ENCODE assay signal across 8 mouse cellular contexts in the genomic region with DNA sequence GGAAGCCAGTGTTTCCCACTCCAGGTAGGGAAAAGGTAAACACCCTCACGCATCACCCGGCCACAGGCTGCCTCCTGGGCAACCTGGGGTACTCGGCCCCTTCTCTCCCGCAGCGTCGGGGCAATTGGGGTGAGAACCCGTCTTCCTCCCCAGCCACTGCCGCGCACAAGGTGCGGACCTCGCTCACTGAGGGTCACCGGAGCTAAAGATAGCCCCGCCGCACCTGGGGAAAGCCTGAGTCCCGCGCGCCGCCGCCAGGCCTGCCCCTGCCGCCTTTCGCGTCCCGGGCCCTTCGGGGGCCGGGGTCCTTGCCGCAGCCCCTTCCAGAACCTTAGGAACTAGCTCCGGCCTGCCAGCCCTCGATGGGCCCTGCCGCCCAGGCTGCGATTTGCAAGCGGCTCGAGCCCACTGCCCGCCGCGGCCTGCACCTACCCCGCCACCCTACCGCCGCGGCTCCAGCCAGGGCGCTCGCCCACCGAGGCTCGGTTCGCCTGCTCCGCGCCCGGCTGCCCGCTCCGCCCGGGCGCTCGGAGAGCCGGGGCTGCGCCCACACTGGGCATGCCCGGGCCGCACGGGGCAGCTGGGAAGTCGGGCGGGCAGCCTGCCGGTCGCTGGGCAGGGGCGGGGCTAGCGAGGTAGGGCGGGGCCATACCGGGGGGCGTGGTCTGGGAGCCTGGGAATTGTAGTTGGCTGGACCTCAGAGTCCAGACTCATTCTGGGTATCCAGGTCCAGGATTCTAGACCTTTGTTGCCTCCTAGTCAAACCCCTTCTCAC. TPM values are rescaled to one million over a fixed set of nuclear protein-coding genes. Genes with fewer than 3 reads are reported as not detected.
A peak's percentile ranks its signal among the peaks of the same experiment; 100 is the strongest.
DNase-seq lines count a peak whose midpoint lies in the region; ATAC-seq and TF ChIP-seq lines count a peak whose summit lies in the region.

A gene (minus strand): TSS at position 613 of the 775 bp plus-strand sequence.

- TF ChIP-seq CTCF in G1E (IDR thresholded peaks at IDR 0.05; ENCODE audit: low read depth, low read length), result no peak
- TF ChIP-seq CTCF in cerebellum, adult 2 months (IDR thresholded peaks at IDR 0.05; ENCODE audit: borderline replicate concordance, insufficient read depth, low read depth, low read length), result no peak
- no peak for TF ChIP-seq CTCF in forebrain, postnatal 0 days (IDR thresholded peaks at IDR 0.05; ENCODE audit: low read depth)
- no peak for TF ChIP-seq CTCF in layer of hippocampus, adult 2 months (conservative IDR thresholded peaks at IDR 0.05)
- TF ChIP-seq CTCF in lung, adult 2 months (IDR thresholded peaks at IDR 0.05; ENCODE audit: insufficient read depth, low read length), result no peak

- H3K9me3 ChIP-seq in G1E (replicated peaks), result no peaks in the 10 kb centered on the region
- no peaks in the 10 kb centered on the region for H3K9me3 ChIP-seq in forebrain, postnatal 0 days (ENCODE audit: low read length)
- no peaks in the 10 kb centered on the region for H3K9me3 ChIP-seq in neural tube, embryonic 15.5 days (replicated peaks)

- H3K9ac ChIP-seq in forebrain, postnatal 0 days, result peak within 1 kb of the TSS; percentile 95
- peak within 1 kb of the TSS; percentile 96 for H3K9ac ChIP-seq in neural tube, embryonic 15.5 days (replicated peaks)

- peak within 1 kb of the TSS; percentile 95 for H3K4me3 ChIP-seq in G1E (ENCODE audit: low read depth, low read length)
- H3K4me3 ChIP-seq in cerebellum, adult 2 months (replicated peaks; ENCODE audit: insufficient read depth, low read depth, low read length), result peak within 1 kb of the TSS; percentile 78
- peak within 1 kb of the TSS; percentile 92 for H3K4me3 ChIP-seq in forebrain, postnatal 0 days (ENCODE audit: low read depth, low read length)
- H3K4me3 ChIP-seq in layer of hippocampus, adult 2 months, result peak within 1 kb of the TSS; percentile 89
- H3K4me3 ChIP-seq in lung, adult 2 months (replicated peaks; ENCODE audit: extremely low read depth, low read depth, low read length), result peak within 1 kb of the TSS; percentile 60
- H3K4me3 ChIP-seq in neural tube, embryonic 15.5 days (replicated peaks), result peak within 1 kb of the TSS; percentile 99

- H3K27me3 ChIP-seq in G1E (ENCODE audit: insufficient read depth, low read length), result peaks cover 8% of the 10 kb centered on the region; the same call in 1 of the 2 replicates
- H3K27me3 ChIP-seq in cerebellum, adult 2 months (ENCODE audit: control insufficient read depth, insufficient read depth, low read length), result no peaks in the 10 kb centered on the region
- H3K27me3 ChIP-seq in forebrain, postnatal 0 days (ENCODE audit: insufficient read depth, low read length), result no peaks in the 10 kb centered on the region
- H3K27me3 ChIP-seq in neural tube, embryonic 15.5 days (replicated peaks), result no peaks in the 10 kb centered on the region

- H3K36me3 ChIP-seq in G1E (replicated peaks), result peaks cover 12% of the 10 kb centered on the region
- 0 out of 2 replicates have a peak, but pooled peaks cover 2% of the 10 kb centered on the region for H3K36me3 ChIP-seq in forebrain, postnatal 0 days (ENCODE audit: insufficient read depth)
- H3K36me3 ChIP-seq in neural tube, embryonic 15.5 days, result peaks cover 8% of the 10 kb centered on the region

- under 1% methylated on average over 66 of the region's 66 CpGs for WGBS in cerebellum, adult 2 months
- 1% methylated on average over 63 of the region's 66 CpGs for WGBS in forebrain, postnatal 0 days
- under 1% methylated on average over 61 of the region's 66 CpGs for WGBS in lung, adult 2 months
- WGBS in neural tube, embryonic 15.5 days, result under 1% methylated on average over 55 of the region's 66 CpGs

- DNase-seq in G1E (ENCODE audit: low spot score), result peak; percentile 84
- peak; percentile 95 to 98 for DNase-seq in cerebellum, adult 2 months
- peak; percentile 82 for DNase-seq in forebrain, postnatal 0 days
- peak; percentile 96 to 97 for DNase-seq in heart, postnatal 36 days
- DNase-seq in layer of hippocampus, adult 2 months (ENCODE audit: low spot score in 2 of 2), result peak; percentile 90 to 92
- peak; percentile 95 for DNase-seq in lung, adult 2 months
- peak; percentile 99 for DNase-seq in testis, postnatal 10 days (ENCODE audit: low spot score)

- peaks cover 13% of the 10 kb centered on the region for H3K4me1 ChIP-seq in G1E (ENCODE audit: insufficient read depth, low read depth, low read length)
- H3K4me1 ChIP-seq in cerebellum, adult 2 months (ENCODE audit: control insufficient read depth, insufficient read depth, low read length), result no peaks in the 10 kb centered on the region
- peaks cover 10% of the 10 kb centered on the region; the same call in 1 of the 2 replicates for H3K4me1 ChIP-seq in forebrain, postnatal 0 days (ENCODE audit: insufficient read depth)
- peaks cover 2% of the 10 kb centered on the region; the same call in 1 of the 2 replicates for H3K4me1 ChIP-seq in lung, adult 2 months (ENCODE audit: control insufficient read depth, insufficient read depth, low read length)
- peaks cover 29% of the 10 kb centered on the region for H3K4me1 ChIP-seq in neural tube, embryonic 15.5 days

- intact Hi-C loops in heart, postnatal 36 days (cut with DNase I), result loop anchor here (2.0 kb wide), 1 partner anchor 30 kb away; a partner anchor contains a TSS

- TF ChIP-seq POLR2A in cerebellum, adult 2 months (IDR thresholded peaks at IDR 0.05; ENCODE audit: borderline replicate concordance, insufficient read depth, low read length), result peak; percentile 73
- TF ChIP-seq POLR2A in lung, adult 2 months (IDR thresholded peaks at IDR 0.05; ENCODE audit: borderline replicate concordance, extremely low read depth, low read depth, low read length), result no peak

- peak within 1 kb of the TSS; percentile 87 for H3K4me2 ChIP-seq in forebrain, postnatal 0 days (ENCODE audit: low read depth)
- H3K4me2 ChIP-seq in neural tube, embryonic 15.5 days, result peak within 1 kb of the TSS; percentile 68

- ATAC-seq in G1E (ENCODE audit: extremely low read depth, insufficient number of reproducible peaks, low FRiP score, poor library complexity, severe bottlenecking), result peak; percentile 89
- peak; percentile 97 for ATAC-seq in forebrain, postnatal 0 days
- ATAC-seq in neural tube, embryonic 15.5 days (ENCODE audit: low FRiP score), result peak; percentile 99

- peak within 1 kb of the TSS; percentile 80 for H3K27ac ChIP-seq in cerebellum, adult 2 months (ENCODE audit: insufficient read depth, low read length)
- peak within 1 kb of the TSS; percentile 79 for H3K27ac ChIP-seq in forebrain, postnatal 0 days (ENCODE audit: low read depth, low read length)
- peak within 1 kb of the TSS; percentile 94 for H3K27ac ChIP-seq in layer of hippocampus, adult 2 months
- H3K27ac ChIP-seq in neural tube, embryonic 15.5 days (replicated peaks), result peak within 1 kb of the TSS; percentile 76

RNA-seq across cellular contexts. Expression of the gene that starts here (rescaled TPM):
- 54.2 and 63.3 TPM in 2 replicates for total RNA-seq in G1E (2014; fragmentation: Nextera tagmentation)
- 44.6 and 47.3 TPM in 2 replicates for total RNA-seq in G1E (2017)
- polyA plus RNA-seq in G1E (2012), result 32.2 and 39.9 TPM in 2 replicates
- polyA plus RNA-seq in cerebellum, adult 2 months (2012; rRNA removed), result 112 and 113 TPM in 2 replicates
- 93.8 and 103 TPM in 2 replicates for total RNA-seq in forebrain, postnatal 0 days (2014; rRNA removed)
- polyA plus RNA-seq in forebrain, postnatal 0 days (2015; fragmentation: Nextera tagmentation; extraction: Ambion mirVana), result 101 and 112 TPM in 2 replicates
- total RNA-seq in heart, postnatal 36 days (2021), result 10 to 100 TPM; 80.8 to 82.1 TPM
- 100 to 1,000 TPM in 1 of 2 experiments, 10 to 100 TPM in 1; 97.7 to 102 TPM for total RNA-seq in layer of hippocampus, adult 2 months (2021)
- polyA plus RNA-seq in lung, adult 2 months (2012; rRNA removed), result 56.4 and 88.9 TPM in 2 replicates
- polyA plus RNA-seq in neural tube, embryonic 15.5 days (2015; fragmentation: Nextera tagmentation; extraction: Ambion mirVana), result 118 and 120 TPM in 2 replicates

Comparison
In these comparisons a context has a peak if more than half of its experiments do, and no peak if none do; other contexts are left out.
1. Peak in every context shown above with its lines: DNase-seq, ATAC-seq, H3K4me3 ChIP-seq and H3K27ac ChIP-seq.